Mouse (Mus musculus) activated CD4-positive, CD25-positive, alpha-beta regulatory T cell, adult 4 months (primary cell): ENCODE data around the gene Kdelr3. TPM values are rescaled to one million over a fixed set of nuclear protein-coding genes. Genes with fewer than 3 reads are reported as not detected.

ENCODE experiments used
- ATAC-seq: one replicate; pipeline ENCODE4 v1.8.0; 2017
- polyA plus RNA-seq, 2 experiments: library from polyadenylated mRNA; unstranded; fragments of 100-300 nt; shearing (Covaris generic); gene quantifications; one replicate each; pipeline ENCODE4 v1.2.1; 2017

Gene Kdelr3
- polyA plus RNA-seq, 2 experiments from 2014 or later: 0.69 TPM; not detected in 1

DNA sequence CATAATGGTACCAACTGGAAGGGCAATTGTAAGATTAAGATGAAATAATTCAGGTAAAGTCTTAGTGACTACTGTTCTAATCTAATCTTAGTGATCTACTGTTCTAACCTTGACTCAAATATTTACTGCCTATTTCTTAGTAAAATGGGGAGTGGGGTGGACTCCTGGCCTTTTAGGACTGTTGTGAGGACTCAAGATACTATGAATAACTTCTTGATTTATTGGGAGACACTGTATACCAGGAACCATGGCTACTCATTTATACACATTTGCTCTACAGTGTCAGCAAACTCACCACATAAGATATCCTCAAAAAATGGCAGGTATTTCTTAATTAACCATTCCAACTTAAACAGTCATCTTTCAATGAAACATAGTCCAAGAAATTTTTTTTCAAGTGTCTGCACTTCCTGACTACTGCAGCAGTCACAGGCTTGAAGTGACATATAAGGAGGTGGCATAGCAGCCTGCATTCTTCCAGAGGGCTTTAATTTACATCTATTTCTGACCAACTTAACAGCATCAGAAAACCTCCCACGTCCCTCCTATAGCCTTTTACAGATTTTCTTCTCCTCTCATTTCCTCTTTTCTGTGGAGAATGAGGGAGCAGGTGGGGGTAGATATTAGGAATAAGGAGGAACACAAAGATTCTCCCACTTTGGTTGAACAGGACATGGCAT lies 59.5 kb downstream of the Kdelr3 start:
- no peak for ATAC-seq

DNA sequence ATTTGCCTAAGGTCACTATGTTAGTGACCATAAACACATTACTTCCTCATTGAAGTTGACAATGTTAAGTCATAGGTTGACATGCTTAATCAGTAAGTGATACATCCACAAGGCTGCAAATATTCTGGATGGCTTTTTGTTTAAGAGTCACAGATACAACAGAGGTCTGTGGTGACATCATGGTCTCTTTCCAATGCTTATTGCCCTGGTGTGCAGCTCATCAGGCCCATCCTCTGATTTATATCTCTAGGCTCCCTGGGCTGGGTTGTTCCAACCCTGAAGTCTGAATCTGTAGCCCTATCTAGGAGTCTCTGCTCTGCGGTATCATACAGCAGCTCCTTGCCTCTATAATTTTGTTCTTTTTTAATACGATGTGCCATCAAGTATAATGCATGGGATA lies 60.7 kb downstream of the Kdelr3 start:
- ATAC-seq: no peak

Other genes with a start within 250 kb of the Kdelr3 start
- gene Baiap2l2, start 230.9 kb upstream of the Kdelr3 start, polyA plus RNA-seq: under 1 TPM in 1 of 2 experiments, not detected in 1; 0.66 TPM
- gene Pla2g6, start 188.0 kb upstream of the Kdelr3 start, polyA plus RNA-seq: 10 to 100 TPM; 10.3 to 12.3 TPM
- gene Maff, start 169.8 kb upstream of the Kdelr3 start, polyA plus RNA-seq: 1 to 10 TPM; 1.9 to 3.7 TPM
- gene Tmem184b, start 112.8 kb upstream of the Kdelr3 start, polyA plus RNA-seq: 10 to 100 TPM in 1 of 2 experiments, 1 to 10 TPM in 1; 9.3 to 18.1 TPM
- gene Csnk1e, start 60.8 kb upstream of the Kdelr3 start, polyA plus RNA-seq: 1 to 10 TPM; 5.5 to 5.6 TPM
- not detected for gene Kcnj4, start 11.2 kb upstream of the Kdelr3 start, polyA plus RNA-seq
- 10 to 100 TPM; 28.3 to 33.9 TPM for gene Ddx17, start 30.3 kb downstream of the Kdelr3 start, polyA plus RNA-seq
- gene Dmc1, start 88.7 kb downstream of the Kdelr3 start, polyA plus RNA-seq: not detected
- under 1 TPM in 1 of 2 experiments, not detected in 1; 0.26 TPM for gene Fam227a, start 142.5 kb downstream of the Kdelr3 start, polyA plus RNA-seq
- 10 to 100 TPM; 16.2 to 17.6 TPM for gene Cby1, start 142.8 kb downstream of the Kdelr3 start, polyA plus RNA-seq
- gene Tomm22, start 154.4 kb downstream of the Kdelr3 start, polyA plus RNA-seq: 100 to 1,000 TPM; 217 to 224 TPM
- gene Josd1, start 171.5 kb downstream of the Kdelr3 start, polyA plus RNA-seq: 1 to 10 TPM; 2.9 to 3.6 TPM
- gene Gtpbp1, start 174.4 kb downstream of the Kdelr3 start, polyA plus RNA-seq: 10 to 100 TPM; 21.2 to 24.9 TPM
- gene Sun2, start 226.1 kb downstream of the Kdelr3 start, polyA plus RNA-seq: 10 to 100 TPM; 12.7 to 14.3 TPM